Mouse (Mus musculus) liver, postnatal 0 days (tissue): ENCODE measurements around the gene Etv1.

ENCODE experiments used
- CTCF ChIP-seq: sonication (generic); IDR thresholded peaks from 2 replicates; pipeline ENCODE4 v1.5.1; 2016; ENCODE audit warnings: antibody characterized with exemption, low read depth
- EP300 ChIP-seq: IDR thresholded peaks from 2 replicates; pipeline ENCODE4 v1.6.1; 2016; ENCODE audit warnings: antibody characterized with exemption, low read depth, mild to moderate bottlenecking

GRCm38 (mm10) chr12:38788621-38789020 is 9.4 kb downstream of the Etv1 start:
- TF ChIP-seq CTCF (no peak), EP300 (no peak)
